Mouse (Mus musculus) forebrain, embryonic 10.5 days (tissue): ENCODE measurements around the gene Phc1. TPM values are rescaled to one million over a fixed set of nuclear protein-coding genes. Genes with fewer than 3 reads are reported as not detected.

ENCODE experiments used
- DNase-seq: peaks from one replicate; pipeline ENCODE4 v3.0.0-alpha.2; 2017; ENCODE audit warnings: low spot score; ENCODE audit errors: extremely low spot score
- H3K27ac ChIP-seq: fragments of 300-500 bp; sonication (generic); 2 replicates; pipeline ENCODE4 v1.5.1; 2016; ENCODE audit warnings: mild to moderate bottlenecking
- H3K27me3 ChIP-seq: fragments of 300-500 bp; sonication (generic); 2 replicates; pipeline ENCODE4 v1.6.1; 2016; ENCODE audit warnings: mild to moderate bottlenecking; ENCODE audit not compliant: poor library complexity, severe bottlenecking
- H3K36me3 ChIP-seq: fragments of 300-500 bp; sonication (generic); replicated peaks from 2 replicates; pipeline ENCODE4 v1.6.1; 2016; ENCODE audit warnings: mild to moderate bottlenecking, moderate library complexity
- H3K4me1 ChIP-seq: fragments of 300-500 bp; sonication (generic); 2 replicates; pipeline ENCODE4 v1.6.1; 2016
- H3K4me3 ChIP-seq: fragments of 300-500 bp; sonication (generic); 2 replicates; pipeline ENCODE4 v1.5.1; 2016; ENCODE audit warnings: mild to moderate bottlenecking, moderate library complexity
- H3K9me3 ChIP-seq: fragments of 300-500 bp; sonication (generic); 2 replicates; pipeline ENCODE4 v1.6.1; 2016; ENCODE audit warnings: mild to moderate bottlenecking, moderate library complexity
- WGBS: fragments of 180-500 bp; shearing (Covaris S2); methylation state at CpG from one replicate; pipeline ENCODE4 v1.1.7; 2016; 5-methylcytosine and 5-hydroxymethylcytosine counted together
- polyA plus RNA-seq: library from polyadenylated mRNA; unstranded; fragments of >200 nt; fragmentation: Nextera tagmentation; extraction: Ambion mirVana; gene quantifications from 2 replicates; pipeline ENCODE4 v1.2.1, GENCODE M21; 2016

The Phc1 gene
- polyA plus RNA-seq, 1 experiment from 2014 or later, result 26.2 TPM

GRCm38 (mm10) chr6:122288263-122288662 lies 52.1 kb downstream of the Phc1 start:
- WGBS, result 45% methylated on average over 1 of the region's 1 CpGs
- Histone ChIP-seq H3K4me3 (no peak overlapping the region), H3K36me3 (no peaks in the 10 kb centered on the region), H3K27ac (no peak overlapping the region), H3K9me3 (no peaks in the 10 kb centered on the region), H3K4me1 (no peaks in the 10 kb centered on the region), H3K27me3 (no peaks in the 10 kb centered on the region)
- DNase-seq, result no peak

- H3K36me3 ChIP-seq, result no peaks in the 10 kb centered on the region
- WGBS, result 83% methylated on average over 1 of the region's 1 CpGs
Measured at GRCm38 (mm10) chr6:122284823-122285222, 55.5 kb downstream of the Phc1 start.

DNA sequence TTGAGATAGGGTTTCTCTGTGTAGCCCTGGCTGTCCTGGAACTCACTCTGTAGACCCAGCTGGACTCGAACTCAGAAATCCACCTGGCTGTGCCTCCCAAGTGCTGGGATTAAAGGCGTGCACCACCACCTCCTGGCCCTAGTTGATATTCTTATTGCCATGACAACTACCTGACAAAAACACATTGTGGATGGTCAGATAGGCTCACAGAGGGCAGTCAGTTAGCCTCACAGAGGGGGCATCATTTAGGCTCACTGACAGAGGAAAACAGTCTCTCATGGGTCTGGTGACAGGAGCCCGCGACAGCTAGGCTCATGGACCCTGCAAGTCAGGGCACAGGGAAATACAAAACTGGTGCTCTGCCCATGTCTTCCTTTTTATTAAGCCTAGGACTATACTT lies 56.1 kb downstream of the Phc1 start:
- no peak overlapping the region for H3K27ac ChIP-seq
- WGBS, result 86% methylated on average over 4 of the region's 4 CpGs

More at GRCm38 (mm10) chr6:122284823-122285222, 55.5 kb downstream of the Phc1 start:
- H3K27me3 ChIP-seq, result no peaks in the 10 kb centered on the region
- DNase-seq, result no peak
- no peak overlapping the region for H3K27ac ChIP-seq
- H3K4me3 ChIP-seq, result no peak overlapping the region
- no peaks in the 10 kb centered on the region for H3K4me1 ChIP-seq
- no peaks in the 10 kb centered on the region for H3K9me3 ChIP-seq

GRCm38 (mm10) chr6:122283429-122283828 lies 56.9 kb downstream of the Phc1 start:
- H3K4me1 ChIP-seq, result no peaks in the 10 kb centered on the region
- no peak overlapping the region for H3K4me3 ChIP-seq
- WGBS, result 88% methylated on average over 2 of the region's 2 CpGs
- no peaks in the 10 kb centered on the region for H3K9me3 ChIP-seq
- no peak overlapping the region for H3K27ac ChIP-seq
- no peaks in the 10 kb centered on the region for H3K27me3 ChIP-seq
- no peaks in the 10 kb centered on the region for H3K36me3 ChIP-seq
- DNase-seq, result no peak

More for the DNA sequence above, 56.1 kb downstream of the Phc1 start:
- Histone ChIP-seq H3K4me1 (no peaks in the 10 kb centered on the region), H3K4me3 (no peak overlapping the region), H3K27me3 (no peaks in the 10 kb centered on the region), H3K36me3 (no peaks in the 10 kb centered on the region), H3K9me3 (no peaks in the 10 kb centered on the region)
- DNase-seq, result no peak

DNA sequence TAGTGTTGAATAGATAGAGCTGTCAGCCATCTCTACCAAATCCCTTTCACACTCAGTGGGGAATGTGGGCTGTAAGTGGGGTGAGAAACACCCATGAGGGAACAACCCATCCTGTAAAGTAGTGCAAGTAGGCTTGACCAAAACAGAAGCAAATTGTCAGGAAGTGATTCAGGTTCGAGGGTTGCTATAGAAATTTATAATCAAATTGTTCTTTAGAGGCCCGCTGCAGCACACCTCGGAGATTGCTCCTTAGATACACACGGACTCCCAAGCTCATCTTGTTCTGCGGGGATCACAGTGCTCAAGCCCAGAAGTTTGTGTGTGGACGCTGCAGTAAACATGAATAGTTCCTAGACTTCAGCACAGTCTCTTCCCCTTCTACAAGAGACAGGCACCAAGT lies 57.6 kb downstream of the Phc1 start, which contains the start of gene Klrg1:
Klrg1 (minus strand) TSS at position 101 of the 400 bp plus-strand sequence.
- H3K27ac ChIP-seq, result no peak within 1 kb of the TSS
- 89% methylated on average over 6 of the region's 6 CpGs for WGBS
- no peaks in the 10 kb centered on the region for H3K36me3 ChIP-seq
- no peaks in the 10 kb centered on the region for H3K9me3 ChIP-seq
- H3K27me3 ChIP-seq, result no peaks in the 10 kb centered on the region
- no peaks in the 10 kb centered on the region for H3K4me1 ChIP-seq
- no peak within 1 kb of the TSS for H3K4me3 ChIP-seq
- DNase-seq, result no peak

DNA sequence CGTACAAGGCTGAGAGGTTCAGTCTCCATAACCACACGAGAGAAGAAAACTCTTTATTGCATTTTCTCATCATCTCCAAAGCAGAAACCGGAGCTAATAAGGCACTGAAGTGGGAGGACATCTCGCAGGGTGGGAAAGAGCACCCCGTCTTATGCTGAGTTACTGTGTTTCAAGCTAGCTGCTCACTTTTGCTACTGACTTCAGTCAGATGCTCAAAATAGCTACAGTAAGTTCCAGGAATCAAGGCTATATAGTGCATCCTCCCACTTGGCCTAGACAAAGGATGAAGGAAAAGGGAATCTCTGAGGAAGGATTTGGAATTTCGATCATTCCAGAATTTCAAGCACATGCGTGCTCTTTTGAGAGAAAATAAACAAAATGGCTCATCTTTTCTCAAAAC lies 63.8 kb downstream of the Phc1 start:
- H3K4me3 ChIP-seq, result no peak overlapping the region
- 91% methylated on average over 7 of the region's 7 CpGs for WGBS
- H3K4me1 ChIP-seq, result no peaks in the 10 kb centered on the region
- no peaks in the 10 kb centered on the region for H3K9me3 ChIP-seq
- no peak for DNase-seq
- H3K27ac ChIP-seq, result no peak overlapping the region
- H3K36me3 ChIP-seq, result no peaks in the 10 kb centered on the region
- H3K27me3 ChIP-seq, result no peaks in the 10 kb centered on the region

GRCm38 (mm10) chr6:122274546-122274945 lies 65.8 kb downstream of the Phc1 start:
- no peak for DNase-seq
- H3K4me3 ChIP-seq, result no peak overlapping the region
- no peaks in the 10 kb centered on the region for H3K9me3 ChIP-seq
- no peaks in the 10 kb centered on the region for H3K4me1 ChIP-seq
- WGBS, result 73% methylated on average over 5 of the region's 5 CpGs
- no peak overlapping the region for H3K27ac ChIP-seq
- H3K27me3 ChIP-seq, result no peaks in the 10 kb centered on the region
- H3K36me3 ChIP-seq, result no peaks in the 10 kb centered on the region

GRCm38 (mm10) chr6:122270152-122270551 lies 70.2 kb downstream of the Phc1 start:
- Histone ChIP-seq H3K27ac (no peak overlapping the region), H3K4me1 (no peaks in the 10 kb centered on the region), H3K4me3 (no peak overlapping the region), H3K9me3 (no peaks in the 10 kb centered on the region), H3K27me3 (no peaks in the 10 kb centered on the region), H3K36me3 (no peaks in the 10 kb centered on the region)
- no peak for DNase-seq
- 89% methylated on average over 11 of the region's 11 CpGs for WGBS

DNA sequence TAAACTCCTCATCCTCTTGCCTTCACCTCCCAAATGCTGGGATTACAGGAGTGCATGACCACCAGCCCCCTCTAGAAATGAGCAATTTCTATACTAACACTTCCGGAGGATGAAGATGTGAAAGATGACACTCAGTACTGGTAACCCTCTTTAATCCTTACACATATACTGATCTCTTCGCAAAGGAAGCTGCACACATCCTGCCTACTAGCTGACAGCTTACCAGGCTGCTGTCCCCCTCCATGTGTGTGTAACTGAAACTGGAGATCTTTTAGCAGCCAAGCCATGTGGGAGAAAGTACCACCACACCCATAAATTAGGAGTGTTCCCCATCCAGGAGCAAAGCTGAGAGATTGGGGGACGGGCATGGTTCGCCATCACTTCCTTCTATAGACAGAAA lies 71.2 kb downstream of the Phc1 start:
- WGBS, result 91% methylated on average over 4 of the region's 4 CpGs
- DNase-seq, result no peak
- Histone ChIP-seq H3K27ac (no peak overlapping the region), H3K9me3 (no peaks in the 10 kb centered on the region), H3K36me3 (no peaks in the 10 kb centered on the region), H3K27me3 (no peaks in the 10 kb centered on the region), H3K4me3 (no peak overlapping the region), H3K4me1 (no peaks in the 10 kb centered on the region)

- H3K27ac ChIP-seq, result no peak overlapping the region
- no peaks in the 10 kb centered on the region for H3K9me3 ChIP-seq
- no peaks in the 10 kb centered on the region for H3K4me1 ChIP-seq
- no peak overlapping the region for H3K4me3 ChIP-seq
- WGBS, result 80% methylated on average over 3 of the region's 3 CpGs
- H3K27me3 ChIP-seq, result no peaks in the 10 kb centered on the region
- DNase-seq, result no peak
- H3K36me3 ChIP-seq, result no peaks in the 10 kb centered on the region
Measured at GRCm38 (mm10) chr6:122268561-122268960, 71.8 kb downstream of the Phc1 start.

Other genes starting within 250 kb of the Phc1 start
- not detected in 2 replicates for gene Klrg1, start 57.7 kb downstream of the Phc1 start, polyA plus RNA-seq
- 92.7 and 92.9 TPM in 2 replicates for gene M6pr, start 31.8 kb downstream of the Phc1 start, polyA plus RNA-seq
- gene Rimklb, start 158.2 kb upstream of the Phc1 start, polyA plus RNA-seq, result 43.0 and 44.4 TPM in 2 replicates
- gene Mfap5, start 165.3 kb upstream of the Phc1 start, polyA plus RNA-seq, result 0.12 and 0.42 TPM in 2 replicates
- not detected in 2 replicates for gene Aicda, start 213.2 kb upstream of the Phc1 start, polyA plus RNA-seq